Mouse (Mus musculus) adrenal gland, postnatal 25 days (tissue): ENCODE results near the gene Kcnd3. TPM values are rescaled to one million over a fixed set of nuclear protein-coding genes. Genes with fewer than 3 reads are reported as not detected.

ENCODE experiments used
- DNase-seq: peaks from one replicate; pipeline ENCODE4 v3.0.0; 2021; ENCODE audit warnings: mixed read lengths
- total RNA-seq: library from RNA; stranded (reverse); gene quantifications from 2 replicates; pipeline ENCODE4 v1.2.3, GENCODE M21; 2021

Kcnd3 gene
- total RNA-seq, 1 experiment from 2014 or later, result 4.2 TPM

DNA sequence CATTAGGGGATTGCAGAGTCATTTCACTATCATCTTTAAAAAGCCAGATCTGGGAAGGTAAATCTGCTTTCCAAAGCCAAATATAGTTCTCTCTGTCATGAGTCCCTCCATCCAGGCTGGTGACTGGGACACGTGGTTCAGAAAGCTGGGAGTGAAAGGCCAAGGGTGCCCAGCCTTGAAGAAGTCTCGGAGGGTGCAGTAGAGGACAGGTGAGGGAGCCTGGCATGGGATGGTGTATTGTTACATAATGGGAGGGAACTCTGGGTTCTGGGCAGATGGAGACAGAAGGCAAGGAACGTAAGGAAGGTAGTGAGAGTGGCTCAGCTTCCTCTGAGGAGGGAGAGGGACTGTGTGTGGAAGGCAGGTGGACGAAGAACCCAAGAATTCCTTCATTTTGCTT, 5.5 kb downstream of the Kcnd3 start:
- DNase-seq, result no peak

- no peak for DNase-seq
These were observed 14.4 kb downstream of the Kcnd3 start for GRCm38 (mm10) chr3:105466538-105466937.

GRCm38 (mm10) chr3:105472564-105472963, 20.4 kb downstream of the Kcnd3 start:
- DNase-seq, result no peak

GRCm38 (mm10) chr3:105476408-105476807, 24.3 kb downstream of the Kcnd3 start:
- DNase-seq, result peak; percentile 34

GRCm38 (mm10) chr3:105478876-105479275, 26.7 kb downstream of the Kcnd3 start:
- no peak for DNase-seq

- DNase-seq, result no peak
These were observed 29.3 kb downstream of the Kcnd3 start for GRCm38 (mm10) chr3:105481419-105481818.

DNA sequence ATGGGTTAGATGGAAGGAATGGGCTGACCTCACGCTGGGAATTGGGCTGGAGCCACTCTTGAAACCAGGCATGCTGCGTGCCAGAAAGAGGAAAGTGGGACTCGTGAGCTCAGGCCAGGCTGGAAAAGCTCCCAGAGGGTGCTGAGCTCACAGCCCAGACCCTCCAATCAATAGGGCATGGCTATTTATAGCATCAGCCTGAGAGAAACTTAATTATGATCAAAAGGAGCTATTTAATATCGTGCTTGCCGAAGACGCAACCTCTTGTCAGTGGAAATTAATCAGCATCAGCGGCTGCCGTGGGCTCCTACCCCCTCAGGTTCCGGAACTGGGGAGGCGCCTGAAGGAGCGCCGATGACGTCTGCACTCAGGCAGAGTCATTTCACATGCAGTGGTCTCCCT, 31.5 kb downstream of the Kcnd3 start:
- DNase-seq, result no peak

DNA sequence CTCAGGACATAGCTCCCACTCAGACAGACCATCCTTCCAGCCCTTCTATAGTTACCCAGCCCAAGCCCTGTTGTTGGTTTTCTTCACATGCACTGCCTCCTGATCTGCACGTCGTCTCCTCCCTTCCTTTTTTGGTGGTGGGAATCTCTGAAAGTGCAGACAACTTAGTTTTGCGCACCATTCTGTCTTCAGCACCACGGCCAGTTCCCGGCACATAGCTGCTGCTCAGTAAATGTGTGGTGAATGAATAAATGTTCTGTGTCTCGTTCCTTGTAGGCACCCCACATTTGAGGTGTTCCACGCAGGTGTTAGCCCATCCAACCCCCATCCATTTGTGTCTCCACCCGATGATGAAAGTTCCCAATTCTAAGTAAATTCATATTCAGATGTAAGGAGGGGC, 35.0 kb downstream of the Kcnd3 start:
- DNase-seq, result peak; percentile 61

DNA sequence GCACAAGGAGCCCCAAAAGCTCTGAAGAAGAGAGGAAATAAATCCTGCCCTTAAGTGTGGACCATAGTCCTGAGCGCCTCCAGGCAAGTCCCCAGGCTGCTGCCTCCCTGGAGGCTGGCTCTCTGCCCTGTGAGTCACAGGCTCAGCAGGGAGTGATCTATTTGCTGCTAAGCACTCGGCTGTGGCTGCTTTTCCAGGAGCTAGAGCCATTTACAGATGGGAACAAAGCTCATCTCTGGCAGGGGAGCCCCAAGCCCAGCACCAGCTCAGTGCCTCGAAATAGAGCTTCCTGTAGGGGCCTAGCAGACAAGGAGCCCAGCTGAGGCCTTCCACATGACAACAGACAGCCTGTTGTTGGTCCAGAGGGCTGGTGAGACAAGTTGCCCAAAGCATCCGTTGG, 37.5 kb downstream of the Kcnd3 start:
- DNase-seq, result peak; percentile 61

DNA sequence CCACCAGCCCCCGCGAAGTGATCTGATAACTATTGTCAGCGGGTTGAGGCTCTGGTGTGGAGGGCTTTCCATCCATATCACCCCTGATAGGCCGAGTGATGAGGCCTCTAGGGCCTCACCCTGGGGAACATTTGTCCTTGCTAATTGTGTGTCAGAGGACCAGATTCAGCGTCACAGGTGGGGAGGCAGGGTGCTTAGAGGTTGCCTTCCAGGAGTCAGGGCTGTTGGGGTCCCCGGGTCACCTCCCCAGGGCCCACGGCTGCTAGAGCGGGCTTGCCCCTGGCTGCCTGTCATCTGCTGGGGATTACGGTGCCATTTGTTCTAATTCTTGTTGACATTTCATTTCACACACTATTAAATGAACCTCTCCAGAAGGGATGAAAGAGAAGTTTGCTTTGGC, 42.8 kb downstream of the Kcnd3 start:
- no peak for DNase-seq

GRCm38 (mm10) chr3:105496216-105496615, 44.1 kb downstream of the Kcnd3 start:
- no peak for DNase-seq

GRCm38 (mm10) chr3:105496935-105497334, 44.8 kb downstream of the Kcnd3 start:
- no peak for DNase-seq

DNA sequence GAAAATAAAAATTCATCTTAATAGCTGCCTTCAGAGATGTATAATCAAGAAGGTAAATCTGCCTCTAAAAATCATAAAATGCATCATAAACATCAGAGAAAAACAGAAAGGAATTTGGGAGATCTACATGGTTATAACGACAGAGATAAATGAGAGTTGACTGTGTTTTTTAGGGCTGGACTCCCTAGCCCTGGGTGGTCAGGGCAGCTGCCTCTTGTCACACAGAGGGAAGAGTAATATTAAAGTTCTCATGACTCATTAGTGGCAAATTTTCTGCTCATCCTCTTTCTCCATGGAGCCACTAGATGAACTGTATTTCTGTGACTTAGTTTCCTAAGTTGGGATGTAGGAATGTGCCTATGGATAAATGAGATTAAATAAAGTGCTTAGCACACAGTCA, 48.9 kb downstream of the Kcnd3 start:
- DNase-seq, result no peak

DNA sequence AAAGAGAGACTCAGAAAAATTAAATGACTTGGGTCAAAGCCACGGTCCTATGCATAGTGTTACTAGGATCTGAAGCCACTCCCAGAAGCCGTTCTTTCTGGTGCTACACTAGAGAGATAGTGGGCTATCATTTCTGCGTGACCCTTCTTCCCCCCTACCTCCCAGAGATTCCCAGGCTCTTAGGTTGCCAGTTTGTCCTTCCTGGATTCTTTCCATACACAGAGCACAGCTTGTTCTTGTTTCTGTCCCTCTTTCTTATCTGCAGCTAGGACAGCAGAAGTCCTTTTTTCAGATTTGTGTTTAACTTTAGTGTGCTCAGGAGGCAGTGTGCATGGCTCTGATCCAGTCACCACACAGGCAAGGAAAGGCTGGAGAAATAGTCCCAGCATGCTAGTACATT, 52.1 kb downstream of the Kcnd3 start:
- no peak for DNase-seq

GRCm38 (mm10) chr3:105505161-105505872, 53.2 kb downstream of the Kcnd3 start:
- no peak for DNase-seq

DNA sequence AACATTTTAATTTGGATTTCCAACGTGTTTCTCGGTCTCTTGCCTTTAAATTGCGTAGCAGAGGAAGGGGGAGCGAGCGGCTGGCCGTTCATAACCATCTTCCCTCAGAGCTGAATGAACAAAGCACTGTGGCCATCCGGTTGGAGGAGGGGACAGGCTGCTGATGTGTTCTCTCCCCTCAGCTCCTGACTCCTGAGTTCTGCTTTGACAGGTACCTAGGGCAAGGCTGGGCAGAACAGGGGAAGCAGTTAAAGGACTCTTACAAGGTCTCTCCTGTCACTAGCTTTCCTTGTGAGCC, 53.7 kb downstream of the Kcnd3 start:
- no peak for DNase-seq

GRCm38 (mm10) chr3:105506592-105506991, 54.5 kb downstream of the Kcnd3 start:
- no peak for DNase-seq

DNA sequence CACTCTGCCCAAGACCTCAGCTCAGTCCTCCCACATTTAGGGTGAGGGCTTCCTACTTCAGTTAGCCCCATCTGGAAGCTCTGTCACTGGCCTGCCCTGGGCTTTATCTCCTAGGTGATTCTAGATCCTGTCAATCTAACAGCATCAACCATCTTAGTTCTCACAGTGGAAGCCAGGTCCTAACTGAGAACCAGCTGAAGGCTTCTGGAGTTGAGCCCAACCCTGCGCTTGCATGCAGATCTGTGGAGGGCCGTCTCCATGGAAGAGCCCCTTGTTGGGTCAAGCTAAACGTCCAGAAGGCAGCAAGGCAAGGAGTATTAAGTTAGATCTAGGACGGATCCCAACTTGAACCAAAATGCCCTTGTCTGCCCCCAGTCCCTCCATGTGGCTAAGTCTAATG, 57.2 kb downstream of the Kcnd3 start:
- no peak for DNase-seq

GRCm38 (mm10) chr3:105511836-105512235, 59.7 kb downstream of the Kcnd3 start:
- no peak for DNase-seq

- DNase-seq, result no peak
These were observed 62.1 kb downstream of the Kcnd3 start for GRCm38 (mm10) chr3:105514215-105514614.

GRCm38 (mm10) chr3:105515035-105515434, 62.9 kb downstream of the Kcnd3 start:
- no peak for DNase-seq

DNA sequence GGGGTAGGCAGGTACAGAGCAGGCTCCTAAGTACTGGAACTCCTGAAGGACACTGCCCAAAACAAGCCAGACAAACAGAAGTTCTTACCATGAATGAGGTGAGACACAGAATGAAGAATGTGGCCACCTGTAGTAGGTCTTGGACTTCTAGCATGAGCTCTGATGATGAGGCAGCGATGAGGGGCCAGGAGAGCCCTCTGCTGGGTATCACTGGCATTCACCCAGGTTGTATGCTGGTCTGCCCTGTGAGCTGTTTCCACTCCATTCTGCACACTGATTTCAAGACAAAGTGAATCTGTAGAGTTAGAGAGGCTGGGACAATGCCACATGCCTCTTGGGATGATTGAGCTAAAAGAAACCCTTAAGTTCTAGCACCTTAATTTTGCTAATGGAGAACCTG, 63.5 kb downstream of the Kcnd3 start:
- DNase-seq, result no peak

- DNase-seq, result no peak
These were observed 68.3 kb downstream of the Kcnd3 start for GRCm38 (mm10) chr3:105520446-105520845.

DNA sequence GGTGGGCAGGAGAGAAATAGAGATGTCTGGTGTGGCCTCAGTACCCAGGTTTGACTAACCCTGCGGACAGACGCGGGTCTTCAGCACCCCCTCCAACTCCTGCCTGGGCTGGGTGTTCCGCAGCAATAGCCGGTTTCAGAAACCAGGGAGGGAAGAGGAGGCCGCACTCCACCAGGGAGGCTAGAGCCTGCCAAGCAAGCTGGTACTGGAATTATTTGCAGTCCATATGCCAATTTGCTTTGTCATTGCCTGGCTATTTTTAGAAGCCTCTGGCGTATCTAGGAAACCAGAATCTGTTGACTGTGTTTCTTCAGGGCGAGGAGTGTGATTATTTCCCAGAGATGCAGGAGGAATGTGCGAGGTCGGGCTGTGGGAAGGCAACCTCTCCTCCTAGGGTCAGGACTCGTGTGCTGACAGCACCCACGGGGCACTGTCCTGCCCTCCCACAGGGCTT, 69.1 kb downstream of the Kcnd3 start:
- DNase-seq, result no peak

- no peak for DNase-seq
These were observed 69.5 kb downstream of the Kcnd3 start for GRCm38 (mm10) chr3:105521639-105522038.
